Mouse (Mus musculus) heart, adult 8-10 months (tissue): ENCODE measurements around the gene Fam57b. TPM values are rescaled to one million over a fixed set of nuclear protein-coding genes. Genes with fewer than 3 reads are reported as not detected.

Experiments used
- DNase-seq: peaks from one replicate; pipeline ENCODE4 v3.0.0; 2022; ENCODE audit warnings: low spot score
- total RNA-seq, 4 experiments: library from RNA; stranded (reverse); gene quantifications; 2 replicates each; pipeline ENCODE4 v1.2.4; 2022

Gene Fam57b
- 10 to 100 TPM in 1 of 4 experiments, 1 to 10 TPM in 3; 6.9 to 10.1 (median 8.0) TPM for total RNA-seq

DNA sequence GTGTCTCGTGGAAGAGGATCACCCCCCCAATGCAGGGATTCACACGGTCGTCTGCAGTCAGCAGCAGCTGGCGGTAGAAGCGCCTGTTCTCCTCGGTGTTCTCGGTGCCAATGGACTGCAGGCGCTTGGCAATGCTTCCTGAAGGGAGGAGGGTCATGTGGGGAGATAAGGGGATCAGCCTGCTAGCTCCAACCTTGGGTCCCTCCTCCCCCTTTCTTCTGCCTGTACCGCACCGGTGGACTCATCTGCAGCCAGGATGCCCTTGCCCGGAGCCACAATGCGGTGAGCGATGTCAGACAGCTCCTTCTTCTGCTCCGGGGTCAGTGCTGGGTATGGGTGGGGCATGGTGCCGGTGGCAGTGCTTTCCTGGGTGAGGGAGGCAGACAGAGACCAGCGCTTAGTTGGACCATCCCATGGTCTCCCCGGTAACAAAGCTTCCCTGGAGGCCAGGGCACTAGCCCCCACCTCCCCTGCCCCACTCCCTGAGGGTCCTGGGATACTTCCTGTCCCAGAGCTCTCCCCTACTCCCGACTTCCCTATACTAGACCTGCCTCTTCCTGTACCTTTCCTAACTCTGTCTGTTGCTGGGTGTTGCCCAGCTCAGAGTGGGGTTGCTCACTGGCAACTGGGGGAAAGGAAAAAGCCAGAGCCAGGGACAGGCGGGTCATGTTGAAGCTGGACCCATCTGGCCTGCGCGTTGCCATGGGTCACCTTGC is at the start of gene Fam57b:
TSS of gene Fam57b (plus strand) at position 258 of the 716 bp plus-strand sequence.
- peak; percentile 62 for DNase-seq

DNA sequence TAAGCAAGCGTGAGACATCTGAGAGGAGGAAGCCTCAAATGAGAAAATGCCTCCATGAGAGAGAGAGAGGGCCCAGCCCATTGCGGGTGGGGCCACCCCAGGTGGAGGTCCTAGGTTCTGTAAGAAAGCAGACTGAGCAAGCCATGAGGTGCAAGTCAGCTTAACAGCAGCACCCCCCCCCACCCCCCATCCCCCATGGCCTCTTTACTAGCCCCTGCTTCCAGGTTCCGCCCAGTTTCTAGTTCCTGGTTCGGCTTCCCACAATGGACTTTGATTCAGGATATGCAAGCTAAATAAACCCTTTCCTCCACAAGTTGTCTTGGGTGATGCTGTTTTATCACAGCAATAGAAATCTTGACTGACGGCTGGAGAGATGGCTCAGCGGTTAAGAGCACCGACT is 48.6 kb upstream of the Fam57b start:
- no peak for DNase-seq

DNA sequence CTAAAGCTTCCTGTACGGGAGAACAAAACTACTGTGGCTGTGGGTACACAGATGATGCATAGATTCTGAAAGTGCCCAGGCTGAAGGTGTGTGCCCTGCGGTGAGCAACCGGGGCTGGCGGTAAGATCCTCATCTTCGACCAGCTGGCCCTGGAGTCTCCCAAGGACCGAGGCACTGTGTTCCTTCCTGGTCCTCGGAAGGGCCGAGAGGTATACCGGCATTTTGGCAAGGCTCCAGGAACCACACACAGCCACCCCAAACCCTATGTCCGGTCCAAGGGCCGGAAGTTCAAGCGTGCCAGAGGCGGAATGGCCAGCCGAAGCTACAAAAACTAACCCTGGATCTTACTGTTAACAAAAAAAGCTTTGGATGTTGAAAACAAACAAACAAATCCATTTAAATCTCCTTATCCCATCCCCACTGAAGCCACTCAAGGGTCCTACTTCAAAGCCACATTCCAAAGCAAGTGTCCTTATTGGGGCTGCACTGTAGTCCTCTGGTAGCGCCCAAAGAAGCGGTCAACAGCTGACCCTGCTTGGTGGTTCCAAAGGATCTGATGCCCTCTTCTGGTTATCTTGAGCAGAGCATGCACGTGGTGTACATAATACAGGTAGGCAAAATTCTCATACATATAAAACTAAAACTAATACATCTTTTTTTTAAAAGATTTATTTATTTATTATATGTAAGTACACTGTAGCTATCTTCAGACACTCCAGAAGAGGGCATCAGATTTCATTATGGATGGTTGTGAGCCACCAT is 47.7 kb upstream of the Fam57b start:
- DNase-seq = no peak

DNA sequence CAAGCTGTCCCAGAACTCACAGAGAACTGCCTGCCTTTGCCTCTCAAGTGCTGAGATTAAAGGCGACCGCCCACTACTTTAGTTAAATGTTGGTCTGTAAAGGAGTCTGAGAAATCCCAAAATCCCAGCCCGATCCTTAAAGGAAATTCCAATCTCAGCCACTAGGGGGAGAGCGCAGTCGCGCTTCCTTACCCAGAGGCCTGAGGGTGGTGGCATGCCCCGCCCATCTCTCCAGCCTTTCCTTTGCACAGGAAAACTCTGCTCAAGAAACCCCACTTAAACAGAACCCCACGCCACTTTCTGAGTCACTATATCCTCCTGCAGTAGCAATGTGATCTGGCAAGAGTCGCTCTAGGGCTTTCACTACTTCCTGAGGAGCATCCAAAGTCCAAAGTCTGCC is 42.6 kb upstream of the Fam57b start:
- peak; percentile 86 for DNase-seq

DNA sequence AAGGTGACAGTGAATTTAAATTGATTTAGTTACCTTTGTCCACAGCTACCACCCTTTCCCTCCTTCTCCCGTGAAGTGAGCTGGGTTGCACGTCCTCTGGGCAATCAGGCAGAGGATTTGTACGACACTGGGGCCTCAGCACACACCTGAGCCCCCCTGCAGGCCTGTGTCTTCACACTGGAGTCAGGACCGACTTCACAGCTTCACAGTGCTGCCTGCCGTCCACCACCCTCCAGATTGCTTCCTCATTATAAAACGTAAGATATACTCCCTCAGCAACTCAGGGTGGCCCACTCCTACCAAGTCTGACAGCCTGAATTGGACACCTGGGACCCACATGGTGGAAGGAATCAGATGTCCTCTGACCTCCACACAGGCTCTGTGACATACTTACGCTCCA is 38.9 kb upstream of the Fam57b start:
- no peak for DNase-seq

DNA sequence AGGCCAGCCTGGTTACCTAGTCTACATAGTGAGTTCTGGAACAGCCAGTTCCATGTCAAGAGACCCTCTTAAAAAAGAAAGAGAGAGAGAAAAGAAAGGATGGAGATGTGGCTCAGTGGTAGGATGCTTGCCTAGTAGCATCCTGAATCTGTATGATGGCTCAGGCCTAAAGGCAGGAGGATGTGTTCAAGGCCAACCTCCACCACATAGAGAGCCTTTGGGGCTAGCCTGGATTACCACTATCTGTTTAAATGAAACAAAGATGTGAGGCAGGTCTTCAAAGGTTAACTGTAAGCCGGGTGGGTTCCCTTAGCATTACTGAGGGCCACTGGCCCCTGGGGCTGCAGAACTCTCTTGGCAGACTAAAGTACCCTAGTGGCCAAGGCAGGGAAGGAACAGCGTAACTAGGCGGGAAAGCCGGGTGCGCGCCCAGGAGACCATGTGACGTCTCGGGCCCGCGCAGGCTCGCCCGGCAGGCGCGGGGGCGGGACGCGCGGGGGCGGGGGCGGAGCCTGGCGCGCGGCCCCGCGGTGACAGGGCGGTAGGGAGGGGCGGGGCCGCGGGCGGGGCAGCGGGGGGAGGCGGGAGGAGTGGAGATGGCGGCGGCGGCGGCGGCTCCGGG is 38.3 kb upstream of the Fam57b start, which contains the start of gene Mapk3:
TSS of gene Mapk3 (plus strand) at position 552 of the 622 bp plus-strand sequence.
- DNase-seq = peak; percentile 87

DNA sequence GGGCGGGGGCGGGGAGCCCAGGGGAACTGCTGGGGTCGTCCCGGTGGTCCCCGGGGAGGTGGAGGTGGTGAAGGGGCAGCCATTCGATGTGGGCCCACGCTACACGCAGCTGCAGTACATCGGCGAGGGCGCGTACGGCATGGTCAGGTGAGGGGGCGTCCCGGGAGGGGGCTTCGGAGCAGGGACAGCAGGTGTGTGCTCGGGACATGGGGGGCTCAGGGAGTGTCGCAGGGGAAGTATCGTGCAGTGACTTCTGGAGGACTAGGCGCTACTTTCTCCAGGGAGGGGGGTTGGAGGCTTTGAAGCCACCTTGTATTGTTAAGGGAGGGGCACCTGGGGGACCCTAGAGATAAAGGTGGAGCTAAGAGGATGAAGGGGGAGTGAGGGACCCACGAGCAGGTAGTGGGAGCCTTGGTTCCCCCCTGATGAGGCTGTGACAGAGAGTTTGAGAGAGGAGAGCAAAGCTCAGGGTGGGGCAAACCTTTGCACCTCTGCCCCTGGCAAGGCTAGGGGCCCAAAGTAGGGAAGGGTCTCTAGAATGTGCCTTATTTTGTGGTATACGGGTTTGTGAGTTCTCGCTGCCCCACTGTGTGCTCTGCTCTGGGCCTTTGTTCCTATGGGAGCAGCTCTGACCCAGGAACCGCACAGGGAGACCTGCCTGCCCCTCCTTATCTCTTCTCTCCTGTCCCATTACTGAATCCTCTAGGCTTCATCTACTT is 37.6 kb upstream of the Fam57b start:
- no peak for DNase-seq

DNA sequence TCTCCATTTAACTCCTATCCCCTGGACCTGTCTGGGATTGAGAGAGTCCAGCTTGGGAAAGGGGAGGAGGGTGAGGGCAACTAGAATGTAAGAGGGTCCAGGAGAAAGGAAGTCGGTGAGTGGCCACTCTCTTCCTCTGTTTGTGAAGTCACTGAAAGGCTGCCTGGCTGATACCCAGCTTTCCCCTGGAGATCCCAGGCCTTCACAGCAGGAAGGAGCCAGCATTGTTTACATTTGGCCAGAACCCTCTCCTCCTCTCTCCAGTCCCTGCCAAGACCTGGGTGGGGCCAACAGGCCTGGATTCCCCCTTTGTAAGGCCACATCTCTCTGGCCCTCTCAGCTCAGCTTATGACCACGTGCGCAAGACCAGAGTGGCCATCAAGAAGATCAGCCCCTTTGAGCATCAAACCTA is 37.1 kb upstream of the Fam57b start:
- peak; percentile 88 for DNase-seq

DNA sequence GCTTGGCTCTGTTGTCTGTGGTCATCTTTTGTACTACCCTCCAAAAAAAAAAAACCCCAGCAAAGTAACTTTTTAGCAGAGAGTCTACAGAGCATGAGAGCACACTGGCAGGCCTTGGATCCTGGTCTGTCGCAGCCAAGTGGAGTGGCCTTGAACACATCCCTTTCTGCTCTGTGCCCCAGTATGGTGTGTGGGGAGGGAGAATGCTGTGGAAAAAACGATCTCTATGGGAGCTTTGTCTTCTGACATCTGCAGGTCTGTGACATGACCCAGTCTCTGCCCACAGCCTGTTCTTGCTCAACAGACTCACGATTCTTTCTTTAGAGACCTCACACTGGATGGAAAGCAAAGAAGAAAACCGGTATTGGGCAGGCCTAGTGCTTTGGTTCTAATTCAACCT is 36.5 kb upstream of the Fam57b start:
- DNase-seq = no peak

DNA sequence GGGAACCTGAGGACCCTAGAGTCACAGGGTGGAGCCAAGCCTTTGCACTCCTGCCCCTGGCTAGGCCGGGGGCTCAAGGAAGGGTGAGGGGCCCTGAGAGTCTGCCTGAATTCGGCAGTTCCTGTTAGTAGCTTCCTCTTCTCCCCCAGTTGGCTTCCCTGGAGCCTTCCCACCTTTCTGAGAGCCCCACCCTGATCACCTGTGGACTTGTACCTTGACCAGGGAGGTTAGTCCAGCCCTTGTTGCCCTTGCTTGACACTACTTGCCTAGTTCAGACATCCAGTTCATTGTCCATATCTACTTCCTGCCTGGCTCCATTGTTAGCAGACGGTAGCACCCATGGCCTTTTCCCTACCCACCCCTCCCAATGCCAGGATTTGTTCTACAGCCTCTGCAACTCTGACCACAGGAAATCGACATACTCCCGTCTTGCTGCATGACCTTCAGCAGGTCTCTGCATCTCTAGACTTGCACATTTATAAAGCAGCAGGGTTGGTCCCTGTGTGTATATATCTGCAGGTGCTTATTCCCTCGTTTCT is 35.9 kb upstream of the Fam57b start:
- DNase-seq = no peak

DNA sequence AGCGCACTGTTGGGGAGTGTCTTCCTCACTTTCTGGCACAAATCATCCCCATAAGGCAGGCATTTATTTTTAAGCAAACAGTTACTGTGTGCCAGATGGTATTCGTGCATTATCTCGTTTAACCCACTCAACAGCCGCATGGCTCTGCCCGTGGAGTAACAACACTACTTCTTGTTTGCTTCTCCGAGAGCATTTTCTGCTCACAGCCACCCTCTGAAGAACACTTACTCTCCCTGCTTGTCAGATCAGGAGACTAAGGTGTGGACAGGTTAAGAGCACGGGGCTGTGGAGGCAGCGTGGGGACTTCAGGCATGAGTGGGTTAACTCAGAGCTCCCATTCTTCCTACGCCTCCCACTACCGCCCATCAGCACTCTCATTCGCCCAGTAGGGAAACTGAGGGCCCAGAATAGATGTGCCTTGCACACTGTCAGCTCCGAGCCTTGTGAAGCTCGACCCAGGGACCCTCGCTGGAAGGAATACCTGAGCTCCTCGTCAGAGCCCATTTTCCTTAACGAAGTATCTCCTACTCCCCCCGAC is 34.9 kb upstream of the Fam57b start:
- DNase-seq = no peak

DNA sequence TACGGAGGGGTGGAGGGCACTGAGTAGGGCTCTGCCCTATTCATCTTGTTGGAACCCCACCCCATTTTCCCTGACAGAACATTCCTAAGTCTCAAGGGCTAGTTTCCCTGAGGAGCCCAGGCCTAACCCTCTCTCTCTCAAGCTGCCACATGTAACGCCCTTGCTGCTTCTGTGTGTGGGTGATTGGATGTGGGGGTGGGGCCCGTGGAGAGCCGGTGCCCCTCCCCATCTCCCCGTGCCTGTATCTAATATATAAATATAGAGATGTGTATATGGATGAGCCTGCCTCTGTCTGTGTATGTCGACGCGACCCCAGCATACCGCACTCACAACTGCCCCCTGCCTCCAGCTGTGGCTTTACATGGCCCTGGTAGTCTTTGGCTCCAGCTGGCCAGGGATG is 31.9 kb upstream of the Fam57b start:
- DNase-seq = no peak

DNA sequence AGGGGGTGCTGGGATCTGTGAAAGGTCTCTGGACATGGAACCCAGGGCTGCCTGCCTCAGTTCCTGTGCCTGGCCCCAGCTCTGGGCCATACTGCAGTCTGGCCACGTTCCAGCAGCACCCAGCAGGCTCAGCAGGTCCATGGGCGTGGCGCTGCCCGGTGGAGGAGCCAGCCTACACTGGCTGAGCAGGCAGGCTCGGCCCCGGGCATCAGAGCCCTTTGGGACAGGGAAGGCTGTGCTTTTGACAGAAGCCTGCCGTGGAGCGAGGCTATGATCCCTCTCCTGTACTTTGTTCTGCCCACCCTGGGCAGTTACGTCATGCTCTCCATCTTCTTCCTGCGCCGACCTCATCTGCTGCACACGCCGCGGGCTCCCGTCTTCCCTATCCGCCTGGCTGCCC is 31.3 kb upstream of the Fam57b start, which contains the start of gene Gdpd3:
TSS of gene Gdpd3 (plus strand) at position 134 of the 400 bp plus-strand sequence.
- no peak for DNase-seq

DNA sequence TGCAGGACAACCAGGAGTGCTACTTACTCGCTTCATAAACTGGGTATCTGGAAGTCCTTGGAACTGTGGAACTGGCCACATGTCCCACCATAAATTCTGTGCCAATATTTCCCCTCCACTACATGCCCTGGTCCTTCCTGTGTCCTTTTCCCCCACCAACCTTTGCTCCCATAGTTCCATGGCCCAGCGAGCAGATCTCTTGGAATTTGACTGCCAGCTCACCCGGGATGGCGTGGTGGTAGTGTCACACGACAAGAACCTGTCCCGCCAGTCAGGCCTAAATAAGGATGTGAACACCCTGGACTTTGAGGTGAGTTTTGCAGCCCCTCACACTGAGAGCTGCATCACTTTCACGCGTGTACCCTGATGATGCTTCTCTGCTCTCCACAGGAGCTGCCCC is 30.5 kb upstream of the Fam57b start:
- no peak for DNase-seq

DNA sequence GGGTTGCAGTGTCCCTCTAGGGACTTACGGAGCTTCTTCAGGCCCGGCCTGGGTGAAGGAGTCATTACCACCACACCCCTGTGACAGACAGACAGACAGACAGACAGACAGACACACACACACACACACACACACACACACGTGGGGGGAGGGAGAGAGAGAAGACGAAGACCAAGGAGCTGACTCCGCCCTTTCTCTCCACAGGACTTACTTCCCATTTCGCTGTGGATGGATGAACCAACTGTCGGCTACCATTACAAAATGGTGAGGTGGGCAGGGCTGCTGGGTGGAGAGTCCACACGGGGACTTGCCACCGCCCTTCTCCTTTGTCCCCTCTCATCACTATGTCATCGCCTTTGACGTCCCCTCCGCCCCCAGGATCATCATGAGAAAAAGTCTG is 26.7 kb upstream of the Fam57b start:
- no peak for DNase-seq

DNA sequence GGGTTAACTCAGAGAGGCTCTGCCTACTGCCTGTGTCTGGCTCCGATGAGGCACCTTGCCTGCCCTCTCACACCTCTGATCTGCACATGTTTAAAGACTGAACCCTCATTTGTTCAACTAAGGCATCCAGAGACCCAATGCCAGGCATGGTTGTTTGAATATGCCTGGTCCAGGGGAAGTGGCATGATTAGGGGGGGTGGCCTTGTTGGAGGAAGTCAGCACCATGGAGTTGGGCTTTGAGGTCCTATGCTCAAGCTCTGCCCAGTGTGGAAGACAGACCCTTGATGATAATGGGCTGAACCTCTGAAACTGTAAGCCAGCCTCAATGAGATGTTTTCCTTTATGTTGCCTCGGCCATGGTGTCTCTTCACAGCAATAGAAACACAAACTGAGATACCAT is 24.1 kb upstream of the Fam57b start:
- DNase-seq = no peak

DNA sequence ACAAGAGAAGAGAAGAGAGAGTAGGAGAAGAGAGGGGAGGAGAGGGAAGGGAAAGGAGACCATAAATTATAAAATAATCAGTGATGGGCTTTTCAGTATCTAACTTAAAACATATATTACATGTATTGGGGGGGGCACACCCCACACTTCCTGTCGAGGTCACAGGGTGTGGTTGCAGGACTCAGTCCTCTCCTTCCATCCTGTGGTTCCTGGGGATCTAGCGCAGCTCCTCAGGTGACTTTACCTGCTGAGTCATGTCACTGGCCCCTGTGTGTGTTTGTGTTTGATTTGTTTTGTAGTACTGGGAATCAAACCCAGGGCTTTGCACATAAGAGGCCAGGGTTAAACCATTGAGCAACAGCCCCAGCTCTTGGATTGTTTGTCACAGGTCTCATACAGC is 23.0 kb upstream of the Fam57b start:
- DNase-seq = no peak

DNA sequence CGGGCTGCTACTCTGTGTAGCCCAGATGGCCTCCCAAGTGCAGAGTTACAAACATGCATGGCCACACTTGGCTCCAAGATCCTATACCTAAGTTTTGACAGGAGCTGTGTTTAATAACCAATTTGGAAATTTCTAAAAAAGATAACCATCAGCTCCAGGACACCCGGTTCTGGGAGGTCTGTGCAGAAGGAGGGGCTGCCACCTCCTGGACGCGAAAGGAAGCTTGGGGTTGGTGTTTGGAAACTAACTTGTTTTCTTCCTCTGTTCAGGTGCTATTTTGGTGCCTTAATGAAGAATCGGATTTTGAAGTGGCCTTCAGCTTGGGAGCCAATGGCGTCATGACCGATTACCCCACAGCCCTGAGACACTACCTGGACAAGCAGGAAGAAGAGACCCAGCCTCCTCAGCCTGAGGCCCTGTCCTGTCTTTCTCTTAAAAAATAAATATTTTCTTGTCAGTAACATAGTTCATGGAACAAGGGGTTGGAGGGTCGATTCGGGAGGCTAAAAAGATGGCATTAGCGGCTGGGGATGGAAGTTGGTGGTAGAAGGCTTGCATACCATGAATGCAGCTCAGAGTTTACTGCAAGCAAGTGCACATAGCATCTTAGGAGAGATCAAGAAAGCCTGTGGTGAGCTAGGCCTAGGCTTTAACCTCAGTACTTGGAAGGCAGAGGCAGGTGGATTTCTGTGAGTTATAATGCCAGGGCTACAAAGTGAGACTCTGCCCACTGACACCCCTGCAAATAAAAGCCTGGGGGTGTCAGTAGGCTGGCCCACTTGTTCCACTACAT is 22.1 kb upstream of the Fam57b start:
- no peak for DNase-seq

DNA sequence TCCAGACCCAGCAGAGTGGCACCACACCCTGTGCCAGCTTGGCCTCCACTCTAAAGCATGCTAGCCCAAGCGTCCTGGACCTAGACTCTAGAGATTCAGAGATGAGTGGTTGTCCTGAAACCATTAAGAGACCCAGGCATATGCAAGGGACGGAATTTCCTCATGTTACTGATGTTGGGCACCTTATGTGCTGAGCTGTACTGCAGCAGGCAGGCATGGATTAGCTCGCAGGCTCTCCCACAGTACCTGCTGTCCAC is 21.6 kb upstream of the Fam57b start:
- DNase-seq = no peak

DNA sequence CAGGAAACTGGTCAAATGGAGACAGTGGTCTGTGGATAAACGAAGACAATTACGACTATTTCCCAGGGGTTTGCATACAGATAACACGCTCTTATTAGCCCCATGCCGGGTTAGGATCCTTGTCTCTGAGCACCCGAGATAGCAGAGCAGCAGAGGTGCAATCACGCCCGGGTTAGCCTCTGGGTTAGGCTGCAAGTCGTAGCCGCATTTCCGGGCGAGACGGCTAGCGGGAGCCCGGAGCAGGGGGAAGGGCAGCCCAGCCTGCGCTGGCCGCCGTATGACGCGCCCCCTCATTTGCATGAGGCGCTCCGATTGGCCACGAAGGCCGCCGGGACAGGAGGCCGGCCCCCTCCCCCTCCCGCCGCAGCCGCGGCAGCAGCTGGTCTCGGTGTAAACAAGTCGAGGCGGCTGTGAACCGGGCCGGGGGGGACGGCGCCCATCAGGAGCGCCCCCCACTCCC is 20.8 kb upstream of the Fam57b start, which contains the start of gene Ypel3:
TSS of gene Ypel3 (plus strand) at position 358 of the 460 bp plus-strand sequence.
- peak; percentile 94 for DNase-seq

DNA sequence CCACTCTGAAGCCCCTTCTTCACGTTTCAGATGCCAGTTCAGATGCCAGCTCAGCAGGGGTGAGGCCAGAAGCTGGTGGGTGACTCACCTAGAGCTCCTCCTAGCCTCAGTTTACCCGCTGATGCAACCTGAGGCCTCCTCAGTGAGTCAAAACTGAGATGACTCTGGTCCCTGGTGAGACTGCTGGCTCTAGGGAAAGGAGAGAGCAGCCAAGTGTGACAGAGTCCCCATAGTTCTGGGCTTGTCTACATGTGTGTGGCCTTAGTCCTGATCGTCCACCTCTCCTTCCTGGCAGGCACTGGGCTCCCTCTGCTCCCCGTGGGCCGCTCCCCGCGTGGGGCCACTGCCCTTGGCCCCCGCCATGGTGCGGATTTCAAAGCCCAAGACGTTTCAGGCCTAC is 20.0 kb upstream of the Fam57b start:
- no peak for DNase-seq
